Mouse (Mus musculus) testis, adult 2 months (tissue): Measurements from ENCODE around the gene Fam50a.

Source experiments
- CTCF ChIP-seq: fragments of 200-500 bp; IDR thresholded peaks from 2 replicates; pipeline ENCODE4 v1.5.1; 2012; ENCODE audit warnings: low read depth, mild to moderate bottlenecking, inconsistent platforms, low read length, moderate library complexity; ENCODE audit not compliant: control insufficient read depth, insufficient read depth, insufficient replicate concordance
- POLR2A ChIP-seq: fragments of 200-500 bp; IDR thresholded peaks from 2 replicates; pipeline ENCODE4 v1.6.1; 2012; ENCODE audit warnings: low read depth, mild to moderate bottlenecking, inconsistent platforms, low read length, moderate library complexity; ENCODE audit not compliant: control insufficient read depth

DNA sequence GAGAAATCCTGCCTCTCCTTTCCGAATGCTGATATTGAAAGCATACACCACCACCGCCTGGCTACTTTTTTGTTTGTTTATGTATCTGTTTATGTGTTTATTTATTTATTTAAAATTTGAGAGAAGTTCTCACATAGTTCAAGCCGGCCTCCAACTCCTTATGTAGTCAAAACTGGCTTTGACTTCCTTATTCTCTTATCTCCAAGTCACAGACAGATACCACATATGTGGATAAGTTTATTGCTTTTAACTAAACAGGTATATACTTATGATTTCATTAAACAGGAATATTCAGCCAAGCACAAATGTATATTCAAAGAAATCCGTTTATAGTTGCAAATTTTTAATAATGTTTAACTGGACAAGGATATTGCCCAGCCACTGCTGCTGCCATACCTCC lies 19.4 kb upstream of the Fam50a start:
- TF ChIP-seq CTCF (no peak), POLR2A (no peak)
